Mouse (Mus musculus) testis, adult 2 months (tissue): ENCODE results near the gene Fgr.

Experiments used
- CTCF ChIP-seq: fragments of 200-500 bp; IDR thresholded peaks from 2 replicates; pipeline ENCODE4 v1.5.1; 2012; ENCODE audit warnings: low read depth, mild to moderate bottlenecking, inconsistent platforms, low read length, moderate library complexity; ENCODE audit not compliant: control insufficient read depth, insufficient read depth, insufficient replicate concordance
- POLR2A ChIP-seq: fragments of 200-500 bp; IDR thresholded peaks from 2 replicates; pipeline ENCODE4 v1.6.1; 2012; ENCODE audit warnings: low read depth, mild to moderate bottlenecking, inconsistent platforms, low read length, moderate library complexity; ENCODE audit not compliant: control insufficient read depth

DNA sequence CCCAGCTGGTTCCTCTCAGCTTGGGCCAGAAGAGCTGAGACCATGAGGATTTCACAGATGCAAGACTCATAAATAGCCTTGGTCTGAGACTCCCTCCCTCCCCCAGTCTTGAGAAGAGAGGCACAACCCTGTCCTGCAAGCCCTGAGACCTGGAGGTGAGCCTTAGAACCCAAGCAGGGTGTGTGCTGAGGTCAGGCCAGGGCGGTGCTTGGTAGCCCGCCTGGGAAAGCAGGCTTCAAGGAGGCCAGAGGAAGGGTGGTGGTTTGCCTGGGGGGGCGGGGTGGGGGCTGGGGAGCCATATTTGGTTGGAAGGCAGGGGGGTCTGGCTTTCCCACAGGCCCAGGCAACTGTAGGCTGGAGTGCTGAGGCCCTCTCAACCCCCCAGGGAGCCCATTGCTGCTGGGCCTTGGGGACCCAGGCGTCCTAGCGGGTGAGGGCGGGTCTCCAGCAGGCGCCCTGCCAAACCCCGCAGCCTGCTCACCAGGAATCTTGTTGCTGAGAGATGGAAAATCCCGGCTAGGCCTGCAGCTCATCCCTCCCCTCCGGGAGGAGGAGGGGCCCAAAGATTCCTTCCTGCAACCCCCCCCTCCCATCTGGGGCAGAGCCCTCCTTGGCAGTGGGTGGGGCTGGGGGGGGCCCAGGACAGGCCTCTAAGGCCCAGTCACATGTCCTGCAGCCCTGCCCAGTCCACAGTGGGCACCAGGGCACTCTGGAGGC, 51.2 kb downstream of the Fgr start:
- TF ChIP-seq CTCF = no peak
- TF ChIP-seq POLR2A = no peak
